Comparison of ENCODE assay signal across 8 mouse cellular contexts in the genomic region with DNA sequence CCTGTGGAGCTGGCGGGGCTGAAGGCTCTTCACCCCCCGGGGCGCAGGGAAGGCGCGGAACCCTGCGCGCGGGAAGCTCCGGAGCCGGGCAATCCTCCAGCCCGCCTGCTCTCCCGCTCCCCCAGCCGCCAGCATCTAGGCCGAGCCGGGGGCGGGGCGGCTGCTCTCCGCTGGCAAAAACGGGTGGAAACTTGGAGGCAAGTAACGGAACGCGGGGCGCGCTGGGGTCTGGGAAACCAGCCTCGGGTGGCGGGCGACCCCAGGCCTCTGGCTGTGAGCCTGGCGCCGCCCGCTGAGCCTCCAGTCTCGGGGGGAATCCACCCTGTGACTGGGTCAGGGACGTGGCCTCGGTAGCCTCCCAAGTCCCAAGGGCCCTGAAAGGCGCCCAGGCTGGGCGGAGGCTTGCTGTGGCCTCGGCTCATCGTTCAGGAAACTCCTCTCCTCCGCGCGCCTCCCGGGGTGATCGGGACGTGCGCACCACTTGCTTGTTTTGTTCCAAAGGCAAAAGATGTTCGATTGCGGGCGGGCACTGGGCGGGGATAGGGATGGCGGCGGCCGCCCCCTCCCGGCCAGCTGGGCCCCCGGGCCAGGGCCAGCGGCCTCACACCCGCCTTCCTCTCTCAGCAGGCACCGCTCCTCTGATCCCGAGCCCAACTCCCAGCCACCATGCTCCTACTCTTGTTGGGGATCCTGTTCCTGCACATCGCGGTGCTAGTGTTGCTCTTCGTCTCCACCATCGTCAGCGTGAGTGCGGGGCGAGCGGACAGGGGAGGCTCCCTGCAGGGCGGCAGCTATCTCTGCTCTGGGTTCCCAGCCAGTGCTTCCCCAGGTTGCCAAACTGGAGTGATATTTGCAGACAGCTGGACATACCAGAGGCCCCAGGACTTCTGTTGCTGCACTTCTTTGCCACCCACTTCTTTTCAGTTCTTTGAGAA. TPM values are rescaled to one million over a fixed set of nuclear protein-coding genes. Genes with fewer than 3 reads are reported as not detected.
DNase-seq lines count a peak whose midpoint lies in the region; ATAC-seq lines count a peak whose summit lies in the region.

No protein-coding gene starts in this region.

- peak overlapping the region; percentile 69 for H3K9ac ChIP-seq in hindbrain, embryonic 14.5 days

- peak; percentile 93 for DNase-seq in NIH3T3 (ENCODE audit: low read depth)
- peak; percentile 48 for DNase-seq in cerebellum, adult 9-11 months
- peak; percentile 62 to 68 for DNase-seq in frontal cortex, postnatal 36 days (ENCODE audit: low spot score in 2 of 2)
- peak; percentile 54 for DNase-seq in hindbrain, embryonic 14.5 days (ENCODE audit: low spot score)
- DNase-seq in left cerebral cortex, adult 18-20 months (ENCODE audit: low spot score in 2 of 2): peak; percentile 68 to 72
- DNase-seq in lung, postnatal 25 days (ENCODE audit: low spot score): peak; percentile 87
- peak; percentile 77 for DNase-seq in right cerebral cortex, postnatal 25 days
- DNase-seq in B cell, adult 2 months: no peak

- H3K9me3 ChIP-seq in hindbrain, embryonic 14.5 days (ENCODE audit: control insufficient read depth, low read length): no peaks in the 10 kb centered on the region

- peaks cover 26% of the 10 kb centered on the region; the same call in 1 of the 2 replicates for H3K4me1 ChIP-seq in hindbrain, embryonic 14.5 days (replicated peaks; ENCODE audit: control insufficient read depth, insufficient read depth, low read length)

- peak overlapping the region; percentile 71 for H3K27ac ChIP-seq in hindbrain, embryonic 14.5 days

- H3K4me2 ChIP-seq in hindbrain, embryonic 14.5 days (replicated peaks): peak overlapping the region; percentile 99

- H3K27me3 ChIP-seq in hindbrain, embryonic 14.5 days (ENCODE audit: control insufficient read depth, insufficient read depth, low read length): peaks cover 56% of the 10 kb centered on the region

- ATAC-seq in hindbrain, embryonic 14.5 days (ENCODE audit: low FRiP score): peak; percentile 51; the same call in 1 of the 2 replicates

- no peaks in the 10 kb centered on the region for H3K36me3 ChIP-seq in hindbrain, embryonic 14.5 days (replicated peaks; ENCODE audit: control insufficient read depth, insufficient read depth)

- H3K4me3 ChIP-seq in hindbrain, embryonic 14.5 days (replicated peaks; ENCODE audit: low read length): peak overlapping the region; percentile 54

- 1% methylated on average over 57 of the region's 66 CpGs for WGBS in hindbrain, embryonic 14.5 days

RNA-seq across cellular contexts. Expression of gene Pmp22, which starts 4.0 kb away (rescaled TPM):
- 39.7 and 41.1 TPM in 2 replicates for polyA plus RNA-seq in hindbrain, embryonic 14.5 days (2014; fragmentation: Nextera tagmentation; extraction: Ambion mirVana)
- total RNA-seq in left cerebral cortex, adult 18-20 months (2021): 10 to 100 TPM; 29.8 to 31.3 TPM

Comparison
In these comparisons a context has a peak if more than half of its experiments do, and no peak if none do; other contexts are left out.
1. DNase-seq: peak in NIH3T3 (single experiment), cerebellum, adult 9-11 months (single experiment), frontal cortex, postnatal 36 days (2 of 2), hindbrain, embryonic 14.5 days (single experiment), left cerebral cortex, adult 18-20 months (2 of 2), lung, postnatal 25 days (single experiment) and right cerebral cortex, postnatal 25 days (single experiment); none in B cell, adult 2 months (0 of 2).